Mouse (Mus musculus) ES-Bruce4 (cell line): ENCODE data around the gene Aoc1. TPM values are rescaled to one million over a fixed set of nuclear protein-coding genes. Genes with fewer than 3 reads are reported as not detected.

Experiments used
- H3K27ac ChIP-seq: 2 replicates; pipeline ENCODE4 v1.5.1; 2012; ENCODE audit warnings: low read length, inconsistent platforms; ENCODE audit not compliant: insufficient read depth
- H3K27me3 ChIP-seq: 2 replicates; pipeline ENCODE4 v1.6.1; 2012; ENCODE audit warnings: mild to moderate bottlenecking, low read length, inconsistent platforms; ENCODE audit not compliant: control insufficient read depth, poor library complexity, insufficient read depth, severe bottlenecking
- H3K36me3 ChIP-seq: 2 replicates; pipeline ENCODE4 v1.6.1; 2012; ENCODE audit warnings: inconsistent platforms, mild to moderate bottlenecking, low read length, moderate library complexity; ENCODE audit not compliant: control insufficient read depth, poor library complexity, insufficient read depth, severe bottlenecking
- H3K4me1 ChIP-seq: one replicate; pipeline ENCODE4 v1.8.1; 2011; ENCODE audit warnings: low read length; ENCODE audit not compliant: control insufficient read depth, insufficient read depth
- H3K4me3 ChIP-seq: 2 replicates; pipeline ENCODE4 v1.5.1; 2011; ENCODE audit warnings: low read depth, mild to moderate bottlenecking, low read length
- H3K9ac ChIP-seq: 2 replicates; pipeline ENCODE4 v1.6.1; 2012; ENCODE audit warnings: low read depth, mild to moderate bottlenecking, inconsistent platforms; ENCODE audit not compliant: poor library complexity, severe bottlenecking
- H3K9me3 ChIP-seq: replicated peaks from 2 replicates; pipeline ENCODE4 v1.6.1; 2012; ENCODE audit warnings: mild to moderate bottlenecking, low read length, inconsistent platforms; ENCODE audit not compliant: control insufficient read depth, poor library complexity, insufficient read depth, severe bottlenecking
- CTCF ChIP-seq: IDR thresholded peaks from one replicate; pipeline ENCODE4 v1.8.1; 2011; ENCODE audit warnings: low read depth, low read length
- EP300 ChIP-seq: IDR thresholded peaks from 2 replicates; pipeline ENCODE4 v1.6.1; 2011; ENCODE audit warnings: low read depth, low read length; ENCODE audit not compliant: insufficient read depth
- POLR2A ChIP-seq: IDR thresholded peaks from one replicate; pipeline ENCODE4 v1.8.1; 2011; ENCODE audit warnings: low read length; ENCODE audit not compliant: insufficient read depth
- polyA plus RNA-seq: library from polyadenylated mRNA; stranded (reverse); fragments of >200 nt; gene quantifications from 2 replicates; pipeline ENCODE4 v1.2.4, GENCODE M21; 2011; ENCODE audit warnings: low read depth; ENCODE audit not compliant: missing spikeins, insufficient read depth, insufficient read length

Aoc1 gene
- polyA plus RNA-seq, 1 experiment = 0.30 TPM

GRCm38 (mm10) chr6:48832426-48832825 lies 40.3 kb upstream of the Aoc1 start:
- H3K27me3 ChIP-seq = no peaks in the 10 kb centered on the region
- no peak overlapping the region for H3K4me3 ChIP-seq
- H3K4me1 ChIP-seq = no peaks in the 10 kb centered on the region
- no peak overlapping the region for H3K27ac ChIP-seq
- no peaks in the 10 kb centered on the region for H3K36me3 ChIP-seq
- no peak overlapping the region for H3K9ac ChIP-seq
- TF ChIP-seq POLR2A (no peak), EP300 (no peak), CTCF (no peak)
- no peaks in the 10 kb centered on the region for H3K9me3 ChIP-seq

DNA sequence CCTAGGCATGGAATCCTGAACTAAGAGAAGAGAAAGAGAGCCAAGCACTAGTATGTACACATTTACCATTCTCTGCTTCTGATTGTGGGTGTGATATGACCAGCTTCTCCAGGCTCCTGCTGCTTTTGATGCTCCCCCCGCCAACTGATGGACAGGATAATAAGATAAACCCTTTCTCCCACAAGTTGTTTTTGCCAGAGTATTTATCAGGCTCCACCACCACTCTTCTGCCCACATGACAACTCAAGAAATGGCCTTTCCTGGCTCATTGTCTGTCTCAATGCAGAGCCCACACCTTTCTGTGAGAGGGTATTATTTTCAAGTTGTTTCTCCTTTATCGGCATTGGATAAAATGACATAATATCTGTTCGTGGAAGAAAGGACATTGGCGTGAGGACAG lies 39.2 kb upstream of the Aoc1 start:
- Histone ChIP-seq H3K27me3 (no peaks in the 10 kb centered on the region), H3K36me3 (no peaks in the 10 kb centered on the region), H3K9me3 (no peaks in the 10 kb centered on the region), H3K4me3 (no peak overlapping the region), H3K4me1 (no peaks in the 10 kb centered on the region), H3K9ac (no peak overlapping the region), H3K27ac (no peak overlapping the region)
- no peak for TF ChIP-seq POLR2A
- no peak for TF ChIP-seq CTCF
- TF ChIP-seq EP300 = no peak

DNA sequence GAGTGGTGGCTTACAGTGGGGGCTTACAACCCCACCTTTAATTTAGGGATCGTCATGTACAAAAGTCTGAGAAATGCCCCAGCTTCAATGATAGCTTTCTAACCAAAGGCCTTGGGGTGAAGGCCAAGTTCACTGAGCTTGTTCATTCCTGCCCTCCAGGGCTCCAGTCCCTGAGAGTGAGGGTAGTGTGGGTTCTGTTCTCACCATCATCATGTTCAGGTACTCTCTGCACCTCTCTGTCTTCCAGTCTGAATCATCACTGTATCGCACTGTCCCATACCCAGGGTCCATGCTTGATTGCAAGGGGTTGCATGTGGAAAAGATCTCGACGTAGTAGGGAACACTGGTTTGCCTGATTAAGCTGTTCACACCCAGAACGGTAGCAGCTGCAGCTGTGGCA lies 37.5 kb upstream of the Aoc1 start:
- no peaks in the 10 kb centered on the region for H3K27me3 ChIP-seq
- no peak overlapping the region for H3K27ac ChIP-seq
- no peak overlapping the region for H3K9ac ChIP-seq
- TF ChIP-seq EP300 (no peak), POLR2A (no peak), CTCF (no peak)
- no peaks in the 10 kb centered on the region for H3K36me3 ChIP-seq
- no peak overlapping the region for H3K4me3 ChIP-seq
- no peaks in the 10 kb centered on the region for H3K4me1 ChIP-seq
- H3K9me3 ChIP-seq = no peaks in the 10 kb centered on the region

DNA sequence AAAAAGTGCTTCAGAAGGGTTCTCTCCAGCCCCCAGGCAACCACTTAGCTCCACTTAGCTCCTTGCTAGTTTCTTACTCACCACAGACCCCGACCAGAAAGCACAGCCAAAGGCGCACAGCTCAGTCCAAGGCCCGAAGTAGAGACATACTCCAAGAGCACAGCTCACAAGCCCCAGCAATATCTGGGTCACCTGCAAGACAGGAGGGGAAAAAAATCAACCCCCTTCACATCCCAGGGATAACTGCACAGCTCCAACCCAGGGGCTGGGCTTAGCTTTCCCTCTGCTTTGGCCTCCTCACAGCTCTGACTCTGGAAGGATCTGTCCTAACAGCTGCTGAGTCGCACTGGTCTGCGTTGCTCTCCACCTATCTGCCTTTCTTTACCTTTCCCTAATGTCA lies 36.5 kb upstream of the Aoc1 start:
- Histone ChIP-seq H3K4me1 (no peaks in the 10 kb centered on the region), H3K4me3 (no peak overlapping the region), H3K36me3 (no peaks in the 10 kb centered on the region), H3K27ac (no peak overlapping the region), H3K27me3 (no peaks in the 10 kb centered on the region), H3K9me3 (no peaks in the 10 kb centered on the region), H3K9ac (no peak overlapping the region)
- TF ChIP-seq CTCF = no peak
- no peak for TF ChIP-seq EP300
- TF ChIP-seq POLR2A = no peak

GRCm38 (mm10) chr6:48837516-48837915 lies 35.2 kb upstream of the Aoc1 start:
- Histone ChIP-seq H3K4me1 (no peaks in the 10 kb centered on the region), H3K4me3 (no peak overlapping the region), H3K36me3 (no peaks in the 10 kb centered on the region), H3K9ac (no peak overlapping the region), H3K27me3 (no peaks in the 10 kb centered on the region), H3K27ac (no peak overlapping the region), H3K9me3 (no peaks in the 10 kb centered on the region)
- TF ChIP-seq POLR2A = no peak
- TF ChIP-seq EP300 = no peak
- no peak for TF ChIP-seq CTCF

GRCm38 (mm10) chr6:48838321-48839080 lies 34.2 kb upstream of the Aoc1 start:
- H3K4me3 ChIP-seq = no peak overlapping the region
- no peaks in the 10 kb centered on the region for H3K27me3 ChIP-seq
- no peaks in the 10 kb centered on the region for H3K36me3 ChIP-seq
- H3K4me1 ChIP-seq = no peaks in the 10 kb centered on the region
- H3K9me3 ChIP-seq = no peaks in the 10 kb centered on the region
- no peak overlapping the region for H3K27ac ChIP-seq
- TF ChIP-seq CTCF = no peak
- TF ChIP-seq POLR2A = no peak
- TF ChIP-seq EP300 = no peak
- no peak overlapping the region for H3K9ac ChIP-seq
